Mouse (Mus musculus): Measurements from ENCODE around the gene Snx9.
A peak's percentile ranks its signal among the peaks of the same experiment; 100 is the strongest.

Gene Snx9

DNA sequence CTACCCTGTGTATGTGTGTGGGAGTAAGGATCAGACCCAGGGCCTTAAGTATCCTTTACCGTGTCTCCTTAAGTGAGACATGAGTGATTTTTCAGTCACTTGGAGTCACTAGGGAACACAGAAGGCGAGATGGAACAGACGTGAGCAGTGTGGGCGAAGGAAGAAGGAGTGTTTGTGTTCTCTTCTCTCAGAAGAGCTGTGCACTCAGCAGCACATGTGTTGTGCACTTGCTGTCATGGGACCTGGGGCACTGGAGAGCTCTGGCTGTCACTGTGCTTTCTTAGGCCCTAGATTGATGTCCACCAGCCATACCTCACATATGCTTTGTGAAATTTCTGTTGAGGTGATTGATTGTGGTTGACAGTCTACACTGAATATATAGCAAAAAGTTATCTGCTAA, 37.7 kb downstream of the Snx9 start:
- DNase-seq (ENCODE audit: low spot score in 2 of 2): no peak

DNA sequence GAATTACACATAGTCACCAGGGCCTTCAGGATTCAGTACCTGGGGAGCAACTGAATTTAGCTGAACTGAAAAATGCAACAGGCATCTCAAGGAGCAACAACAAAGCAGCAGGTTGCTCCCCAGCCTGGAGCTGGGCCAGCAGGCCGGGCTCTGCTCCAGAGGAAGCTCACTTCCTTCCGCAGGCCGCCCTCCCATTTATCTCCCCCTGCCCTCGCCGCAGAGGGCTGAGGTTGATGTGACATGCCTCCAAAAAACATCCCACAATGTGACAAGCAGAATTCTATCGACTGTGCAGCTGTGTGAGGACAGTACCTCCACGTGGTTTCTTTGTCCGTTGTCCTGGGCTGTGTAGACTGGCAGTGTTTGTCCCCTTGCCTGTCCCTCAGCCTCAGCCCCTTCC, 44.3 kb downstream of the Snx9 start:
- DNase-seq (ENCODE audit: low spot score in 2 of 2): peak; percentile 41 to 56

DNA sequence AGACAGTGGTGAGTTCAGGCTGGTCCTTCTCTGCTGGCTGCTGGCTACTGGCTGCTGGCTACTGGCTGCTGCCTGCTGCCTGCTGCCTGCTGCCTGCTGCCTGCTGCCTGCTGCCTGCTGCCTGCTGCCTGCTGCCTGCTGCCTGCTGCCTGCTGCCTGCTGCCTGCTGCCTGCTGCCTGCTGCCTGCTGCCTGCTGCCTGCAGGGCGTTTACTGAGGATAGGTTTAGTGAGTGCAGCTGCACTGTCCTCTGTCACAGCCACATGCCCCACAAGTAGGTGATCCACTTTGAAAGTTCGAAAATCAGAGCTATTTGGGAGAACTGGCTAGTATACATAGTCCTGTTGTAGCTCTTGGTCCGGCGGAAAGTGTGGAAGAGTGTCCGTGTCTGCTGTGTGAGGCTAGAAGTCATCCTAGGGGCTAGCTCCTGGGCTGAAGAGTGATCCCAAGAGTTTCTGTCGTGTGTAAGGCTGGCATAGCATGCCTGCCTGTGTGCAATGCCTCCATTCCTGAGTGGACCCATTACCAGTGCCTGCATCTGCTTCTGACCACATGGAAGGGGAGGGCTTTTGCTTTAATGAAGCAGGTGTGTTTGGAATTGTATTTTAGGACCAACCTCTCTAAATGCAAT, 45.2 kb downstream of the Snx9 start:
- DNase-seq (ENCODE audit: low spot score in 2 of 2): no peak

DNA sequence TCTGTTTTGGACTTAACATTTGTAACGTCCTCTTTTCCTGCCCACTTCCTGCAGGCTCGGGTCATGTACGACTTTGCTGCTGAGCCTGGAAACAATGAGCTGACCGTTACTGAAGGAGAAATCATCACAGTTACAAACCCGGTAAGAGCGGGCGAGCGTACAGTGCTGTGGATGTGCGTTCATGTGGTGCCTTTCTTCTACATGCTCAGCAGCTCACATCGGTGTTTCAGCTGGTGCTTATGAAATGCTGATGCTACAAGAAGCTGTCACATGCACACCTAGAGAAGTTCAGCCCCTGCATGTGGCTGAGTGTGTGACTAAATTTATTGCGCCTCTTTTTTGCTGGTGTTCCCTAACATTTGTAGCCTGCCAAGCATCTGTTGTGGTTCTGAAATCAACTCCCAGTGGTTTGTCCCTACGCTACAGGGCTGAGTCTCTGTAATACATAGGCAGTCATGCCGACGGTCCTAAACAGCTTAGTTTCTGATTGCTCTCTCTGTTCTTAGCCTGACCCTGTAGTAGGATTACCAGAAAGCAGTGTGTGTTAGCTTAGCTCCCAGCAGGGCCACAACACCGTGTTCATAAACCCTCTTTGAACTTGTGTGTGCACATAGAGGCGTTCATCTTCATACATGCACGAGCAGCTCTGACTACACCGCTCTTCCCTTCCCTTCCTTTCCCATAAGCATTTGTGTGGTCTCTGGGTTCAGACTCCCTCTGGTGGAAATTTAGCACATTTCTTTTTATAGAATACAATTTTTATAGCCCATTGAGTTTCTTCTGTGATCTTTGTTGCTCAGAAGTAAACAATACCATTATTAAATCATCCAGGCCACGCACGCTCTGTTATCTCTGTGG, 46.0 kb downstream of the Snx9 start:
- no peak for DNase-seq (ENCODE audit: low spot score in 2 of 2)

DNA sequence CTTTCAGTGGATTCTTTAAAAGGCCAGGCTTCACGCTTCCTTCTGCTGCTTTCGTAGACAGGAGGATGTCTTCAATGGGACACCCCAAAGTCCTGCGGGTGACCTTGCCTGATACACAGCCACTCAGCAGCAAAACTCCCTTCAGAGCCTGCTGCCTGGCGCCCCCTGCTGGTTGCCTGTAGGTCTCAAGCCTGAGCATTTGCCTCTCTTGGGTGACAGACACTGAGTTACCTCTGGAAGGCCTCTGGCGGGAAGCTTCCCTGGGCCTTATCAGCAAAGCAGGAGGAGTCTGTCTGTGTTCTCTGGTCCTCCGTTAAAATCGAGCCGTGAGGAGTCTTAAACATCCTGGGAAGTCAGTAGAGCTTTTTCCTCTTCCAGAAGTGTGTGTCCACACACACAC, 49.3 kb downstream of the Snx9 start:
- peak in 1 of 2 experiments; percentile 69 for DNase-seq (ENCODE audit: low spot score in 2 of 2)

DNA sequence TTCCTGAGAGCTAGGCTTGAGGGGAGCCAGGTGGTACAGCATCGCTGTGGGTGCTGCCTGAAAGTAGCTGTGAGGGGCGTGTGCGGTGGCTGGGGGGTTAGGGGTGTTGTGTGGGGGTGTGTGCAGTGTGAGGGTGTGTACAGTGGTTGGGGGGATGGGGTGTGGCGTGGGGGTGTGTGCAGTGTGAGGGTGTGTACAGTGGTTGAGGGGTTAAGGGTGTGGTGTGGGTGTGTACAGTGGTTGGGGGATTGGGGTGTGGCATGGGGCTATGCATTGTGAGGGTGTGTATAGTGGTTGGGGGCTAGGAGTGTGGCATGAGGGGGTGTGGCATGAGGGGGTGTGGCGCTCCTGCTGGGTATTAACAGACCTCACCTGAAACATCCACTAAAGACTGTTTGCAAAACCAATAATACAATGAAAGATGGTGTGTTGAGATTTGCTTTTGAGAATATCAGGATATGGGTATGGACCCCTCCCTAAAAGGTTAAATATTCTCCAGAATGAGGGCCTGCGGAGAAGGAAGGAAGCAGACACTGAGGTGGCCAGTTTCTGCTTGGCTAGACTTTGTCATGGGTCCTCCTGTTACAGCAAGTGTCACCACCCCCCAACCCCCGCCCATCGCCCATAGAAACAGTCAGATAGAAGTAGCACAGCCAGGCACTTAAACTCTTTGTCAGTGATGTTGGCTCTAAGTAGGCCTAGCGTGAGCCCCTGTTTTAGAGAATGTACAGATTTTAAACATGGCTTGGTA, 51.0 kb downstream of the Snx9 start:
- DNase-seq (ENCODE audit: low spot score in 2 of 2): no peak

DNA sequence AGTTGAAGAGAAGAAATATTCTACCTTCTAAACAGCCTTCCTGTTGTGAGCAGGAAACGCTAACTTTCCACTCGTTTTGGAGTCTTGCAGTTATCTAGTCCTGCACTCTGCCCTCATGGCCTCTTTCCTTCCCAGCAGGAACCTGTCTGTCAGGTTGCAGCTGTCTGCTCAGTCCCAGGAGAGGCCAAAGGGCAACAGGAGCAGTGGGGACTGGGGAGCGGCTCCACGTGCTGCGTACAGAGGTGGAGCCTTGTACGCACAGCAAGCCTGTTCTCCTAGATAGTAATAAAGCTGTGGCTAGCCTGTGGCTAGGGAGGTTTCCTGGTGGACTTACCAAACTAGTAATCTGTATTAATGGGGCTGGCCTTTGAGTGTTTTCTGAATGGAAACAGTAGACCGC, 52.0 kb downstream of the Snx9 start:
- no peak for DNase-seq (ENCODE audit: low spot score in 2 of 2)

DNA sequence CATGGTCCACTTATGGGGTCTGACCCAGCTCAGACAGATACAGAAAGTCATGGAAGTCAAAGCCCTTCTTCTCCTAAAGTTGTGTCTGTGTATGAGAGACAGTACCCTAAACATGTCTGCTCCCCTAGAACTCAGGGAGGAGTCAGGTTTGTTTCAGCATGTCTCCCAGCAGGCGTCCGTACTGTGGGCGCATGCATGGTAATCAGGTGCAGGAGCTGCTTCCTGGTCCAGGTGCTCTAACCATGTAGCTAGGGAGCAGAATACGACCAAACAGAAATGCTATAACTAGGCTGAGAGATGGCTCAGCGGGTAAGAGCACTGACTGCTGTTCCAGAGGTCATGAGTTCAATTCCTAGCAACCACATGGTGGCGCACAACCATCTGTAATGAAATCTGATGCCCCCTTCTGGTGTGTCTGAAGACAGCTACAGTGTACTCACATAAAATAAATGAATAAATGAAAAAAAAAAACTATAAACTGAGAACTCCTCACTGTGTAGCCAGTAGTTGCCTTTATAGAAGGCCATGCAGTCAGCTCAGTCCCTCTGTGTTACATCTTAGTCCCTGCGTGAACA, 52.5 kb downstream of the Snx9 start:
- DNase-seq (ENCODE audit: low spot score in 2 of 2): no peak

DNA sequence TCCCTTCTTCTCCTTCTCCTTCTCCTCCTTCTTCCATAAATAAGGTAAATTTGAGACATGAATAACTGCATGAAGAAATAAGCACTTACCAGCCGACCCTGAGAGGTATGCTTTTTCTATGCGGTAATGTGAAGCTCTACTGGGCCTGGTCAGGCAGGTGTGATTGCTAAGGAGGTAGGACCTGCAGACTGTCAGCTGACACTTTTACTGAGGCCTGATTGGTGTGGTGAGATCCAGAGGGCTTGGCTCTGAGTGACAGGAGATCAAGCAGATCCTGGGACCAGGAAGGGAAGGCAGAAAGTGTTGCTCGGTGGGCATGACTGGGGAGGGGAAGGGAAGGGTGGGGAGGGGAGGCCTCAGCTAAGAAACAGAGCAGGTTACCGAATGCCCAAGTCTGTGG, 54.9 kb downstream of the Snx9 start:
- no peak for DNase-seq (ENCODE audit: low spot score in 2 of 2)

DNA sequence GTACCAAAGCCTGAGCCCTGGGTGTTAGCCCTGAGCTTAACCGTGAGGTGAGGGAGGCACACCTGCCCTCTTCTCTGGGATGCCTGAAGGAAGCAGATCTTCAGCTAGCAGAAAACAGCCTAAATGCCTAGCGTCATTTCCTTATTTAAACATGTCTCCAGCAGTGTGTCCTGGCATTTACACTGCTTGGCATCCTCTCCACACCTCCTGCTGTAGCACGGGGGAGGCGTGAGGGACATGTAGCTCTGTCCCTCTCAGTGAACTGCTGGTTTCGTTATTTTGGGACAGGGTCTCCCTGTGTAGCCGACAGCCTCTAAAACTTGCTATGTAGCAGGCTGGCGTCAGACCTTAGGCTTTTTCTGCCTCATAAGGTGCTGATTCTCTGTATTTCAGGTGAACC, 55.5 kb downstream of the Snx9 start:
- DNase-seq (ENCODE audit: low spot score in 2 of 2): no peak

DNA sequence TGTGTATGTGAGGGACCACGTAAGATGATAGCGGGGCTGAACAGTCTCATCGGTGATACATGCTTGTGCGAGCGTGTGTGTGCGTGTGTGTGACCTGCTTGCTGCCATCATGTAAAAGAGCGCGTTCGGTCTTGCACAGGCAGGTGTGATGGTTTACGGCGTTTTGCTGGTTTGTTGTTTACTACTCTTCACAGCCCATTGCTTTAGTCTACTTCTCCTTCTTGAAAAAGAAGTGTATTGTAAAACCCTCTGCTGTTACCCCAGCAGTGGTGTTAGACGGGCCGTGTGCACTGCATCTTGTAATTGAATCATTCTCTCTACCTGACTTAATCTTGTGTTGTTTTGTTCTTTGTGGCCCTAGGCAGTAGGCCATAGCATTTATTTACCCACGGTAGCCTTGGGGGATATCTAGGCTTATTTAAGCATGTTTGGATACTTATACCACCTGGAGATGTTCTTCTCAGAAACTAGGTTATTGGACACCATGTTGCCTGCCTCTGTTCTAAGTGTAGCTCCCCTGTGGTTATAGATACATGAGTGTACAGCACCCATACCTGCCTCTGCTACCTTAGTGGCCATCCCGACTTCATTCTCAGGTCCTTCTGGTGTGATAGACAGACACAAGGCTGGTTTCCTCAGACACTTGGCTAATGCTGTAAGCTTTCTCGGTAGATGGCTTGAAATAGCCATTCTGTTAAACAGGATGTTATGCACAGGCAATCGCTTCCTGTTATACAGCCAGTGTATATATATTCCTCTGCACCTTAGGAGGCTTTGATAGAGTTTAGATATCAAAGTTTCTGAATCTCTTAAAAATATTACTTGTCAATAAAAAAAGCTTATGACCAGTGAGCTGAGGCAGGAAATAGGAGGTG, 56.4 kb downstream of the Snx9 start:
- DNase-seq (ENCODE audit: low spot score in 2 of 2): no peak

DNA sequence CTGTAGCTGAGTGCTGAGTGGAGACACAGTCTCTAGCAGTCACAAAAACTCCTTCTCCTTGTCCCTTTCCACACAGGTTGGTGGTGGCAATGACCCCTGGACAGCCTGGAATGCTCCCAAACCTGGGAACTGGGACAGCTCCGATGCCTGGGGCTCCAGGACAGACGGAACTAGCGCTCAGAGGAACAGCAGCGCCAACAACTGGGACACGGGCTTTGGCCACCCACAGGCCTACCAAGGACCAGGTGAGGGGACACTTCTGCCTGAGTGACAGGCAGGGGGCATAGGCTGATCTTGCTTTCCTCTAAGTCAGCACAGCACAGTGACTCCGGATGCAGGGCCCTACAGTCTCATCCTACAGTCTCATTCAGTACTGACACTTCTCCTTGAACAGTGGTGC, 58.1 kb downstream of the Snx9 start:
- no peak for DNase-seq (ENCODE audit: low spot score in 2 of 2)

DNA sequence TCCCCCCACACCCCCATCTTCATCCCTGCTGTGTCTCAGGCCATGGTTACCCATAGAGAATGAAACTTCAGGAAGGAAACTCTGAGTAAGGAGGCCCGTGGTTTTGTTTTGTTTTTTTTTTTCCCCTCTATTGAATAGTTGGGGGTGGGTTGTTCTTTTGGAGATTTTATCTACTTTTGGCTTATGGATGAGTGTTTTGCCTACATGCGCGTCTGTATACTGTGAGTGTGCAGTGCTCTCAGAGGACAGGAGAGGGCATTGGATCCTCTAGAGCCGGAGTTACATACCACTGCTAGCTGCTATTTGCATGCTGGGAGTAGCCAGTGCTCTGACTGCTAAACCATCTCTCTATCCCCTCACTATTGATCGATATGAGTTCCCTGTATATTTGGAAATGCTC, 60.3 kb downstream of the Snx9 start:
- no peak for DNase-seq (ENCODE audit: low spot score in 2 of 2)

DNA sequence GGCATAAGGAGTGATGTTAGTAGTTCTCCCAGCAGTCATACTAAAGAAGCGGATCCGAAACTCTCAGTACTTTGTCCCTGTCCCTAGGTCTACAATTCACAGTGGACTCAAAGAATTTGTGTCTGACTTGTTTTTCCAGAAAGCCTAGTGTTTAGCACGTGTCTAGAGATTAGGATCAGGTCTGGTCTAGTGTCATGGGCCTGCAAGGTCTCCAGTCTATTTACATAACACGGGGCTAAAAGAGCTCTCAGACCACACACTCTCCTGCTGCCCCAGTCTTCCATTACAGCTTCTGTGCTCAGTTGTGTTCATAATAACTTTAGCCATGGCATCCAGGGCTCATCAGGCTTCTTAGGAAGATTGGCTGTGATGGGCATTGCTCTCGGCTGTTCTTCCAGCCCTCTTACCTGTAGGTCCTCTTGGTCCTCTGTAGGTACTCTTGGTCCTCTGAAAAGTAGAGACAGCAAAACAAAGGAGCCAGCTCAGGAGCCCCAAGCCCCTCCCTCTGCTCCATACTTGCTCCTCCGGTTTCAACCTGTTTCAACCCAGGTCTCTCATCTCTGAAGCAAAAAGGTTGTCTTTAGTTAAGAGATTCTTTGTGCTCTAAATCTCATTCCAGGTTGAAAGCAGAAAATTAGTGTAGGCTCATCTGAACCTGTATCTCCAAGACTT, 62.6 kb downstream of the Snx9 start:
- DNase-seq (ENCODE audit: low spot score in 2 of 2): no peak

DNA sequence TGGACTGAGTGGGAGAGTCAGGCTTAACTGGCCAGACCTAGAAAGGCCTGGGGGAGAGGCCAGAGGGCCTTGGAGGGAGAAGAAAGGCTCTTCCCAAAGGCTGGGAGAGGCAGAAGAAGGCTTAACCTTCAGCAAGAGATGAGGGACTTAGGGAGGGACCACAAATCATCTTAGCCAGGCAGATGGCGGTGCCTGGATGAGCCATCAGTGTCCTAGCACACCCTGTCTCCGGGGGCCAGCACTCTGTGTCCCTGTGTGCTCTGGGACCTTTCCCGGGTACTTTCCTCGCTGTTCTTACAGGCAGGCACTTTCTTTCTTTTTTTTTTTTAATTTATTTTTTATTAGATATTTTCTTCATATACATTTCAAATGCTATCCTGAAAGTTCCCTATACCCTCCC, 68.6 kb downstream of the Snx9 start:
- DNase-seq (ENCODE audit: low spot score in 2 of 2): no peak

DNA sequence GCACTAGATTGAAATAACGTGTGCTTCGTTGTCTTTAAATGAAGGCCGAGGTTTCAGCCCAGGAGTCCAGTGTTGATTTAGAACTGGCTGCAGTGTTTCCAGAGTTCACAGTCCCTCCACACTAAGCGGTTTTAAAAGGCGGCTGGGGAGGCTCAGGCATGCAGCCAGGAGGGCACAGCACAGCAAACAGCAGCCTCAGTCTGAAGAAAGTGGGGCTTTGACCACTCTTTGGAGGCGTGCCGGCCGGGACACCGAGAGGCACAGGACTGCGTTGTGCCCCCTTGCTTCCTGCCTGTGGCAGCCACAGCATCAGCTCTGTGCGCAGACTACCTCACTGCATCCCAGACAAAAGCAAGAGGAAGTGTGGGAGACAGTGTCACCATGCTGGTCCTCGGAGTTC, 70.5 kb downstream of the Snx9 start:
- peak; percentile 66 to 70 for DNase-seq (ENCODE audit: low spot score in 2 of 2)

DNA sequence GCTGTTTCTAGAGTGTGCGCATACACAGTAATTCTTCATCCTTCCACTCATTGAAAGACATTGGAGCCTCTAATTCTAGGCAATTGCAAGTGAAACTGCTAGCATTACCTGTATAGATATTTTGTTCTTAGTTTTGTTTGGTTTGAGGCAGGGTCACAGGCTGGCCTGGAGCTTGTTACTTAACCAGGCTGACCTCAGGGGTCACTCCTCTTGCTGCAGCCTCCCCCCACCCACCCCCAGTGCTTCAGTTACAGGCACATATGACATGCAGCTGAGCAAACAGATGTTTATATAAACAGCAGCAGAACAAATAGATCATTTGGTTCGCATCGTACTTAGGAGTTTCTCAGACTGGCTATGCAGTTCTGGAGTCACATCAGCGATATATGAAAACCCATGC, 71.7 kb downstream of the Snx9 start:
- no peak for DNase-seq (ENCODE audit: low spot score in 2 of 2)

DNA sequence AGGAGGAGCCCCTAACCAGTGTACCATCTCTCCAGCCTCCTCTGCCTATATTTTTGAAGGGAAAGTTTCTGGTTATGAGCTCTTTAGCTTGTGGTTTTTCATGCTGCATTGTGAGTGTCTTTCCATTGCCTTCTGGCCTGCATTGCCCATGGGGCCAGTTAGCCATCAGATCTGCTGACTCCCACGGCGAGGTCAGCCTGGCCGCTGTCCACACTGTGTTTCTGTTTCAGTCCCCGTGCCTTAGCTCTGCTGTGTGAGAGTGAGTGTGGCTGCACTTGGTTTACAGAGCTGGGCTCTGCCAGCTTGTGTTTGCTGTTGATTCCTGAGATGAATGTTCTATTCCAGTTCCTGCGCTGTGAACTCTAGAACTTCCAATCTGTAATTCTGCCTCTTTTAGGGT, 73.1 kb downstream of the Snx9 start:
- DNase-seq (ENCODE audit: low spot score in 2 of 2): no peak

DNA sequence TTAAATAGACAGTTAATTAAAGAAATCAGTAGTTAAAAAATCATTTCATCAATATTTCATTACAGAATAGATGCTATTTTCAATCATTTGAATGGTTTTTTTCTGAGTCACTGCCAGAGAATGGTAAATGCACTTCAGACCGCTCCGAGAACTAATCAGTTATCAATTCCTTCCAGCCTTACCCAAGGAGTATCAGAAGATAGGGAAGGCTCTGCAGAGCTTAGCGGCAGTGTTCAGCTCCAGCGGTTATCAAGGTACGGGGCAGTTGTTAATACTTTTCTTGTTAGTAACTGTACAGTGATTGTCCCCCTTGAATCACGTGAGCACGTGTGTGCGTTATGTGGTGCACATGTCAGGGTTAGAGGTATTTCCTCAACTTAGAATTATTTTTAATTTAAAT, 80.8 kb downstream of the Snx9 start:
- DNase-seq (ENCODE audit: low spot score in 2 of 2): no peak

DNA sequence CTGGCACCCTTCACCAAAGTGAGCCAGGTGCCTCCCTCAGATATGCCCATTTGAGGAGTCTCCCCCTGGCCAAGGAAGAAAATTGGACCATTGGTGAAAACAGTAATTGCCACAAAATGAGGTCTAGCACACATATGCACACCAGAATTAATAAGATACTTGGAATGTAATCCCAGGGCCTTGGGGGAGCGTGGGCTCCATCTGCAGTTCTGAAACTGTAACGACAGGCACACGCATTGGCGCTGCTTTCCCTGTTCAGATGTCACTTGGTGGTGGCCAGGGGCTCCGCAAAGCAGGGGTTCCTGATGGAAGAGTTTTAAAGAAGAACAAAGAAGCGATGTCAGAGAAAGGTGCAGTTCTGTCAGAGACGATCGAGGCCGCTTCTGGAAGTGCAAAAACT, 82.2 kb downstream of the Snx9 start:
- peak in 1 of 2 experiments; percentile 46 for DNase-seq (ENCODE audit: low spot score in 2 of 2)

DNA sequence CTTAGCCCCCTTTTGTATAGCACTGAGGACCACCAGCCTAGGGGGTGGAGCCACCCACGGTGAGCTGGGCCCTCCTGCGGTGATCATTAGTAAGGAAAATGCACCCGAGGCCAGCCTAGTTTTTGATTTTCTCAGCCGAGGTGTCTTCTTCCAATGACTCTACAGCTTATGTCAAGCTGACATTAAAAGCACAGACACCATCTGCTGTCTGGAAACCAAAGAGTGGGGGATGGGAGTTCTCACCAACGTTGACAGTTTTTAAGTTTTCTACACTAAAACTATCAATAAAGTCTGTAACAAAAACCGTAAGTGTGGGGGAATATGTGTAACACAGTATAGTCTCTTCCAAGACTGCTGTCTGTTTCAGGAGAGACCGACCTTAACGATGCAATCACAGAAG, 83.1 kb downstream of the Snx9 start:
- peak in 1 of 2 experiments; percentile 25 for DNase-seq (ENCODE audit: low spot score in 2 of 2)
